Mouse (Mus musculus) adrenal gland, postnatal 36 days (tissue): ENCODE data around the gene Spaca6. TPM values are rescaled to one million over a fixed set of nuclear protein-coding genes. Genes with fewer than 3 reads are reported as not detected.
A peak's percentile ranks its signal among the peaks of the same experiment; 100 is the strongest.
"Not testable (repeated sequence)": the region's sequence is repeated elsewhere in the genome, so short reads cannot be mapped to it uniquely, and the experiment has no call there.

Experiments used
- DNase-seq, 2 experiments: peaks; one replicate each; pipeline ENCODE4 v3.0.0; 2021; ENCODE audit warnings: mixed read lengths in 1 of 2
- total RNA-seq, 2 experiments: library from RNA; stranded (reverse); gene quantifications; 2 replicates each; pipeline ENCODE4 v1.2.3; 2021

The Spaca6 gene
- total RNA-seq, 2 experiments from 2014 or later, result 38.7 to 53.8 TPM

DNA sequence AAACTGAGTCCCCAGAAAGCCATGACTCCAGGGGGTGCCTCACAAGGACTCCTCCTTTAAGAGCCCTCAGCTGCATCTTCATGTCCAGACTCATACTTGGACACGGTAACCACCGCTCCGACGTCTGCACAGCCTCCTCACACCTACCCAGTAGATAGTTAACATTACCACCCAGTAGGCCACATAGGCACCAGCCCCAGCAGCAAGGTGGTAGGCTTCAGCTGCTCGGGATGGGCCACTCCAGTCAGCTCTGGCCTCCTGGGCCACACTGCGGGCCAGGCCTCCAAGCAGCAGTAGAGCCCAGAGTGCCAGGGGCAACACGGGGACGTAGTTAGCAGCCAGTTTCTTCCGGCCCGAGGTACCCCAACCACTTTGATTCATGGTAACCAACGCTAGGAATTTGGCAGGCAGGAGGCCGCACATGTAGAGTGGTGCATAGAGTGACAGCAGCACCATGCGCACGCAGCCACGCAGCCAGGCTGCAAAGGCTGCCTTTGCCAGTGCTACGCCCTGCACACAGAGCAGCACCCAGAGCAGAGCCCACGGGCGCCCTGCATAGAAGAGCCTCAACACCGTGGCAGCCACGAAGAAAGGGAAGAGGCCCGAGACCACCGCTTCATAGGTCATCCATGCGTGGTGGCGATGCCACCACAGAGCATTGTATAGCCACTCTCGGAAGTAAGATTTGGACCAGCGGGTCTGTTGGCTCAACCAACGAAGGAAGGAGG, 16.7 kb downstream of the Spaca6 start:
- no peak for DNase-seq

DNA sequence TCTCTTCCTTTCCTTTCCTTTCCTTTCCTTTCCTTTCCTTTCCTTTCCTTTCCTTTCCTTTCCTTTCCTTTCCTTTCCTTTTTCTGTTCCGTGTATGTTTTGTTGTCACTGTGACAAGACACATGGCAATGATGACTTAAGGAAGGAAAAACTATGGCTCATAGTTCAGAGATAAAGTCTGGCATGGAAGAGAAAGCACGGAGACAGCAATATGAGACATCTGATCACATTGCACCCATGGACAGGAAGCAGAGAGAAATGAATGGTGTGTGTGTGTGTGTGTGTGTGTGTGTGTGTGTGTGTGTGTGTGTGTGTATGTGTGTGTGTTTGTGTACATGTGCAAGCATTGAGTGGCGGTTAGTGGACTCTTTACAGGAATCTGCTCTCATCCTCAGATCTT, 17.6 kb downstream of the Spaca6 start:
- not testable (repeated sequence) for DNase-seq

DNA sequence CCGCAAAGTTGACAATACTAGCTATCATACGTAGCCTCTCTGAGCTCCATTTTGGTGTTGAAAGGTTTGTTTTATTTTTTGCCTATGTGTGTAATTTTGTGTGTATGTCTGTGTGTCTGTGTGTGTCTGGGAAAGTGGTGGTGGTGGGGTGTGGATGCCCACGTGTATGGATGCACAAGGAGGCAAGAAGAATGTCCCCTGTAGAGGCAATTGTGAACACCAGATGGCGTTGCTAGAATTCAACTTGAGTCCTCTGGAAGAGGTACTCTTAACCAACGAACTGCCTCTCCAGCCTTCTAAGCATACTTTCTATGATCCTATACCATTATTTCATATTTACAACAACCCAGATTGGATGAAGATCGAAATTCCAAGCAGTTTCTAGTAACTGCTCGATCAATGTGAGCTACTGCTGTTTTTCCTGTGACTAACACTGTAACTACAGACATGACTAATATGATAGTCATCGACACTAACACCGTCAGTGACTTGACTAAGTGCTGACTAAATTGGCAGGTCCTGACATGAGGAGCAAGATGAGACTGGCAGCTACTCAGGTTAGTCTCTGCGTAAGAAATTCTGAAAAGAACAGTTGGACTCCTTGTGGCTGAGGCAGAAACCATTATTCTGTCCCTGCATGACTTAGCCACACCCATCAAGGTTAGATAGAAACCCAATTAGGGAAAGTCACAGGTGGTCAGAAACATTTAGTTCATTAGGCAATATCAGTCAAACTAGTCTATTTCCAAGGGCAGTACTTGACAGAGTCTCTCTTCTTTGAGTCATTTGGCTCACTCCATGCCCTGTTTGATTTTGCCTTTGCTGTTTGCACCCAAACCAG, 18.4 kb downstream of the Spaca6 start:
- DNase-seq, result no peak

DNA sequence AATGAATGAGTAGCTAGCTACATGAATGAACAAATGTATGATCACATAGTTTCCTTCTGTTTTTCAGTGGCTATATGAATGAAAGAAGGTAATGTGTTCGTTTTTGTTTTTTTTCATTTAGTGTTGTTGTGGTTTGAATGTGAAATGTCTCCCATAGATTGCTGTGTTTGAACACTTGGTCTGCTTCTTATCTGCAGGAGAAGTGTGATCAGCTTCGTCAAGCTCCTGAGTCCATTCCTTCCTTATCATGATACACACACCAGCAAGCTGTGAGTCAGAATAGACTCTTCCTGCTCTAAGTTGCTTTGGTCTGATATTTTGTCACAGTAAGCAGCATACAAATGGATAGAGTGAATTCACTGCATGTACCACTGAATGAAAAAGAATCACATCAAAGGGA, 22.0 kb downstream of the Spaca6 start:
- no peak for DNase-seq

DNA sequence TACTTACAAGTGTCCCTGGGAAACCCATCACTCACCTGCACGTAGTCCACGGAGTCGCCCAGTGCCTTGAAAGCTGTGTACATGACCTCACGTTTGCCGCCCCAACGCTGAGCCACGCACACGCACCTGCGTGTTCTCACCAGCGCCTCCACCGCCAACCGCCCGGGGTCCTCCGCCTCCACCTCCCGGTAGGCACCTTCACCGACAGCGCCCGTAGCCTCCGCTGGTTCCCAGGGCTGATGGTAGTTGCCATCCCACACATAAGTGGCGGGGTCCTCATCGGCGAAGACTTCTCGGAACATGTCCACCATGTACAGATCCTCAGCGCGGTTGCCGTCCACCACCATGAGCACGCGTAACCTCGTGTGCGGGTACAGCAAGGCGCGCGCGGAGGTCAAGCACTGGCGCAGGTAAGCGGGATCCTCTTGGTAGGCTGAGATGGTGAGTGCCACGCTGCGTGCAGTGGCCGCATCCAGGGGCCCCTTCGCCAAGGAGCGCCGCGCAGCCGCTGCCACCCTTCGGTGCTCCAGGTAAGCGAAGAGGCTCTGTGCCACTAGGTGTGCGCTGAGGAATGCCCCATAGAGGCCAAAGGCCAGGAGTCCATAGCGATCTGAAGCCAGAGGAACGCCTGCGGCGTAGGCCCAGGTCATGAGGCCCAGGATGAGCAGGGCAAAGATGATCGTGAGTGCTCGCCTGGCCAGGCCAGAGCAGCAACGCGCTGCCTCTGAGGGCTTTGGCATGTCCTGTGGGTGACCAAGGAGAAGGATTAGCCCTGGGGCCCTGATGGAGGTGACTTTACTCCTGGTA, 23.2 kb downstream of the Spaca6 start:
- no peak for DNase-seq

DNA sequence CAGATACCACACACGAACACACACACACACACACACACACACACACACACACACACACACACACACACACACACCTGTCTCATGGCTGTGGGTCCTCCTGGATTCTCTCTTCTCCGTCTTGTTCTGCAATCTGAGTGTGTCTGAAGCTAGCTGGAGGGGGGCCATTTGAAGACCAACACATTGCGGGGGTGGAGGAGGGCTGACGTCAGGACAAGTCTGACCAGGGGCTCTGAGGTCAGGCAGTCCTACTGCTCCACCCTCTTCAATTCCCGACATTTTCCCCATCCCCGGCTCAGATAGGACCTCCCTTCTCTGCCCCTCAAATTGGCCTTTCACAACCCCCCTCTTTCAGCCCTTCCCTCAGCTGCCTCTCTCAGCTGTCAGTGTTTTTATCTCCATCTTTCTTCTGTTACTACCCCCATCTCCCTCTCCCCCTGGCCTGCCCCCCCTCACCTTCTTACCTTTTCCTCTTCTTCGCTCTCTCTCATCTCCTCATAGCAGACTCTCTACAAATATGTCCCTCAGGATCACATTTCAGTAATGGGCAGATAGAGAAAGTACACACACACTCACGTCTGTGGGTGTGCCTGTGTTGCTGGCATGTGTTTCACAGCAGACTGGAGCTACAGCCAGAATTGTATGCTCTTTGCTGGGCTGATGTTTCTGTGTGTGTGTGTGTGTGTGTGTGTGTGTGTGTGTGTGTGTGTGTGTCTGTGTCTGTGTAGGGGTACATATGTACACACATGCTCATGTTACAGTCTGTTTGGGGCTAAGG, 28.3 kb downstream of the Spaca6 start, which contains the start of gene Has1:
Has1 (minus strand) TSS at position 142 of the 775 bp plus-strand sequence.
- no peak for DNase-seq

DNA sequence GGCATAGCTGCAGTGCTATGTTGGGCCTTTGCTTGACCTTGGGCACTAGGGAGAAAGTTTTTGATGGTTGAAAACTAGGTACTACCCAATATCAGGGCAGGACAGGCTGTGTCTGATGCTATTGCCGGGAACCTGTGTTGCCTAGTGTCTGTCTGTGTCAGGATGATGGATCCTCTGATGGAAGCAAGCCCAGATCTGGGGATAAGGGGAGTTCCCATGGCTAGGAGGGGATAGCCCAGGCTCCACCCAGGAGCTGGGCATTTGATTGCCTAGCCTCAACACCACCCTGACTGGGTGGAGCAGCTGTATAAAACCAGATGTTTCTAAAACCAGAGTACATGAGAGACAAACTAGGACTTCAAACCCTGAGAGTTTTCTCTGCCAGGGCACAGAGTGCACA, 29.7 kb downstream of the Spaca6 start:
- no peak for DNase-seq

DNA sequence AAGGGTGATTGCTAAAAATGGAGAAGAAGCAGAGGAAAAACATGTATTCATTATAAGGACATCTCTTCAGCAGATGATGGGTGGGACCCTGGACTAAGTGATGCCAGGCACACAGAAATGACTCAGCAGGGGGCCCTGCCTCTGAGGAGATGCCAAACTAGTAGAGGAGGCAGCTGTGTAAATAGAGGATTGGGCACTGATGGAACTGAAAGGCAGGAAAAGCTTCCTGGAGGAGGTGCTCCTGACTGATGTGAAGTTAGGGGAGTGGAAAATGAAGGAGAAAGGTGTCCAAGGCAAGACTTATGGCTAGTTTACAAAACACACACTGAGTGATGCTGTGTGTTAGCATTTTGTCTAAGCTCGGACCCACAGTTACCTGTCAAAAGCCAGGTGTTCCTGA, 30.5 kb downstream of the Spaca6 start:
- DNase-seq, result no peak

DNA sequence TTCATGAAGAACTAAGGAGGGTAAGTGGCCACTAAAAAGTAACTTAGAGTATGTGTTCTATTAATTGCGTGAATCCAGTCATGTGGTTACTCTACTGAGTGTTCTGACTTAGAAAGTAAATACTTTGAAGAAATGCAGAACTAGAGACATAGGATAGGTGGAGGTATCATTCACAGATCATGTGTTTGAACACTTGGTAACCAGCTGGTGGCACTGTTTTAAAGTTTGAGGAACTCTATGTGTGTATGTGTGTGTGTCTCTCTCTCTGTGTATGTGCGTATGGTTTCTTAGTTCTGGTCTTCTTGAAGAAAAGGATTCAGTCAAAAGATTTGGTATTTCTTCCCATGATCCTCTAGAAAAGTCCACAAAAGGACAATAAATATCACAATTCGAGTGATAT, 33.2 kb downstream of the Spaca6 start:
- DNase-seq, result no peak

DNA sequence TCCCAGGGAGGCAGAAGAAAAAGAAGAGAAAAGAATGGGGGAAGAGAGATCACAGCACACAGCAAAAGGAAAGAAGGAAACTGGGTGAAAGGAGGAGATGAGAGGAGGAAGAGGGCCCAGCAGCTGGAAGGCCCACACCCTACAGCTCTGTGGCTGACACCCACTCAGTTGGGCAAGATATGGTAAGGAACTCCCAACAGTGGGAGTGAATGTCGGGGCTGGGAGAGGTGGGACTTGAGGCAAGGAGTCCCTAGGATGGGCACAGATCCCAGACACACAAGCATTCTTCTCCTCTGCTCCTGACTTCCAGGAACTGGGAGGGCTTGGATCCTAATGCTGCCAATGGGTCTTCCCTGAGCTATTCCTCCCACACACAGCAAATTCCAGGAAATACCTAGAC, 35.4 kb downstream of the Spaca6 start:
- no peak for DNase-seq

DNA sequence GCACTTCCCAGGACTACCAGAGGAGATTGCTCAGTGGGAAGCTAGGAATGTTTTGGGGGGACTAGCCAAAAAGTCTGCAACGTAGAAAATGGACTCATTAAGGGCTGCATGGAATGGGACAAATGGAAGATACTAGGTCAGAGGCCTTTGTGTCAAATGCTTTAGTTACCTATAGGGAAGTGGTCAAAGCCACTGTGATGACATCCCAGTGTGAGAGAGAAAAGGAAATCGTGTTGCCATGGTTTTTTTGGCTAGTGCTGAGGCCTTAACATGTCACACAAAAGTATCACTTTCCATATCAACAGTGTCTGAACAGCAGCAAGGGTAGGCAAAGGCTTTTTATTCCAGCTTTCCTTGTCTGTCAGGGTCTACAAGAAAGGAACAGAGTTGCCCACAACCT, 38.2 kb downstream of the Spaca6 start:
- DNase-seq, result no peak

DNA sequence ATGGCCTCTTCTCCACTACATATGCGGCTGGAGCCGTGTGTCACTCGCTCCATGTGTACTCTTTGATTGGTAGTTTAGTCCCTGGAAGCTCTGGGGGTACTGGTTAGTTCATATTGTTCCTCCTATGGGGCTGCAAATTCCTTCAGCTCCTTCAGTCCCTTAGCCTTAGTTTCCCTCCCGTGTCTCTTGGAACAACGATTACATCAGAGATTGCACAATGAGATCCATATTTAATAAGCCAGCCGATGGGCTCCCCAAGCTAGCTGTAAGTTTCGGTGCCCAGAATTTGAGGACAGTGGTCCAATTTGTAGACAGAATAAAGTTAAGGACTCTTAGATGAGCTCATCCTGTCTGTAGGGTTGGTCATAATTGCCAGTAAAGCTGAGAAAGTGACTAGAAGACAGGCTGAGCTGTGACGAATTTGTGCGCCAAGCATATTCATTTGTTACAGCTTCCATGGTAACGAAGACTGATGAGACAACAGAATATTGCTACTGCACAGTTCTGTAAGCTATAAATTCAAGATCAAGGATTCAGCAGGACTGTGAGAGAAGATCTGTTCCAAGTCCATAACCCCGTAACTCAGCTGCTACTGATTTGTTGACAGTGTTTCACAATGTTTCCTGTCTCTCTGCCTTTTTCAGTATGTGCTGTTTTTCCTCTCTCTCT, 40.0 kb downstream of the Spaca6 start:
- peak in 1 of 2 experiments; percentile 13 for DNase-seq

DNA sequence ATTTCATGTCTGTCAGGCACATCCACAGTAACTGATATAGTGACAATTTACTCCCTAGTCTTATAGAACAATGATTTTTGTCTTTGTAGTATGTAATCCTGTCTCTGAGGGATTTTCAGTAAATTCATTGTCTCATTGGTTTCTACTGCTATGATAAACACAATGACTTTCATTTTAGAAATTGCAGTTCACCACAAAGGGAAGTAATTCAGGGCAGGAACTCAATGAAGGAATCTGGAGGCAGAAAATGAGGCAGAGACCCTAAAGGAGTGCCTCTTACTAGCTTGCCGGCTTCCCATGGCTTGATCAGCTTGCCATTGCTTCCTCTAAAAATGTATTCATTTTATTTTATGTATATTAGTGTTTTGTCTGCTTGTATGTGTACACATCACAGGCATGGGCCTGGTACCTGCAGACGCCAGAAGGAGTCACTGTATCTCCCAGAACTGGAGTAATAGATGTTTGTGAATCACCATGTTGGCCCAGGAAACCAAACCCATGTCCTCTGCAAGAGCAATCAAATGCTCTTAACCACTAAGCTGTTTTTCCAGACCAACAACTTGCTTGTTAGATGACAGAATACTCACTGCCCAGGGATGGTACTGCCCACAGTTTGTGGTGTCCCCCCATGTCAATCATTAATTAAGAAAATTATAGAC, 44.1 kb downstream of the Spaca6 start:
- DNase-seq, result no peak

DNA sequence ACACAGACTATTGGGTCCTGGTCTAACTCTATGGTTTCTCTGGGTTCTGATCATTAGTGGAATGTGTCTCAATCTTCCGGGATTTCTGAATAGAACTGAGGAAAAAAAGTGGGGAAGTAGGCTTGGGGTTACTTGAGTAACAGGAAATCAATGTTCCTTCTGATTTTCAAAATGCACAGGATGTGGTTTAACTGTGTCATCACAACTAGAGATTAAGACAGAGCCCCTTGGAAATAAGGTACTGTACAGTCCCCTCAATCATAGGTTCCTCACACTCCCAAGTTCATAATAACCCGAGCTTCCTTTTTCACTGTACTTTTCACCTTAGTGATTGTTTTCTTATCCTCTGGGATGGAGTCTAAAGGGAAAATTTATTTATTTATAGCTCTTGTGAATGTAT, 44.7 kb downstream of the Spaca6 start:
- DNase-seq, result no peak

DNA sequence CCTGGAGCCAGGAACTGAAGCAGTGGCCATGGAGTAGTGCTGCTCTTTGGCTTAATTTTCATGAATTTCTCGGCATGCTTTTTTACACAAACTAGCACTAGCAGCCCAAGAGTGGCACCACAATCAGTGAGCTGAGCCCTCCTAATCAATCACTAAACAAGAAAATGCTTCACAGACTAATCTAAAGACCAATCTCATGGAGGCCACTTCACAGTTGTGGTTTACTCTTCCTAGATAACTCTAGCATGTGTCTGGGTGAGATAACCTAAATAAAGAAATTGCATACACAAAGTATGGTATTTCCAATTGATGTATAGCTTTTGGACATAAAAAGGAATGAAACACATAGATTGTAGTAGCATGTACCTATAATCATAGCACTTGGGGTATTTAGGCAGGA, 52.4 kb downstream of the Spaca6 start:
- DNase-seq, result no peak

DNA sequence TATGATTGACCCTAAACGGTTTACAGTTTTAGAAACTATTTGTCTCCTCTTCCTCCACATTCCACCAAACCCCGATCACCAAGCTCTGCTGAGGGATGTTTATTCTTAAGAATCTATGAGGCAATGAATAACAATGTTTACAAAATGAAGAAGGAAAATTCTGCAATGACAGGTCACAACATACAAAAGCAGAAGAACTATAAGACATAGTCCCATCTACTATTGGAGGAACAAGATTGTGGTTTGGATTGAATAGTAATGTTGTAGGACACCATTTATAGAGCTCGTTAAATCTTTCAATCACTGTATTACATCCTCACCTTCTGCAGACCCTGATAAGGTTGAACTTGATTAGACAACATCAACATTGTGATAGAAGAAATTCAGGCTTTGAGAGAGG, 55.7 kb downstream of the Spaca6 start:
- DNase-seq, result no peak

DNA sequence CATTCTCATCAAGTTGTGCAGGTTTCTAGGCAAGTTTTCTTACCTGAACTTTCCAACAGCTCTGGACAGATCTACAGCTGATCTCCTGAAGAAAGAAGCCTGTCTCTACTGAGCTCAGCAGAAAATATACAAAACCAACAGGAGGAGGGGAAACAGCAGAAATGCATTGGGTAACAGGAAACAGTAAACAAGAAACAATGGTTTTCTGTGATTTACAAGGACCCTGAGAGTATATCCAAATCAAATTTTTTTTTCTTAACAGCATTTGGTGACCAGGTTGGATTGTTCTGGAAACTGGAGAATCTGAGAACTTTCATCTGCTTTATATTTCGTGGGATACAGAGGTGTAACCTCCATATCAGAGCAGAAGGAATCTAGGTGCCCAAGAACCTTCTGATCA, 56.9 kb downstream of the Spaca6 start, which contains the start of gene Fpr1:
Fpr1 (minus strand) TSS at position 101 of the 400 bp plus-strand sequence.
- no peak for DNase-seq

DNA sequence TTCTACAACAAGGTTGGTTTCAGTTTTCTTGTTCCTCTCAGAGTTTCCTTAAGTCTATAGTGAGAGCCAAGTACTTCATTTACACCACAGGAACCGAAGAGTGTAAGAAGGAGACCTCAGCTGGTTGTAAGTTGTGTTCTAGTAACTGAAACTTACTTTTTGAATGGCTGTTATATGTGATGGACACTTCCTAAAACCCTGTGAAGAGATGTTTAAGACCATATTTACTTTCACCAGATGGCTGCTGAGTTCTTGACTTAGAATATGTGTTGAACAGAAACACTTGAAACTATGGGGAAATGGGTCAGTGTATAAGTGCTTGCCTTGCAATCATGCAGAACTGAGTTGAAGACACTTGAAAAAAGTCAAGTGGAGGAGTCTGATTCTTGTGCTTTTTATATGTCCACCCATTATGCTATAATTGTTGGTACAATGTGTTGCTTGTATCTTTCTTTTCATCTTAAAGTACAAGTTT, 60.9 kb downstream of the Spaca6 start, which contains the start of the genes Fpr2 and Fpr3:
Fpr2 (plus strand) TSS at position 51 of the 475 bp plus-strand sequence.
Fpr3 (plus strand) TSS at position 79 of the 475 bp plus-strand sequence.
- DNase-seq, result no peak

DNA sequence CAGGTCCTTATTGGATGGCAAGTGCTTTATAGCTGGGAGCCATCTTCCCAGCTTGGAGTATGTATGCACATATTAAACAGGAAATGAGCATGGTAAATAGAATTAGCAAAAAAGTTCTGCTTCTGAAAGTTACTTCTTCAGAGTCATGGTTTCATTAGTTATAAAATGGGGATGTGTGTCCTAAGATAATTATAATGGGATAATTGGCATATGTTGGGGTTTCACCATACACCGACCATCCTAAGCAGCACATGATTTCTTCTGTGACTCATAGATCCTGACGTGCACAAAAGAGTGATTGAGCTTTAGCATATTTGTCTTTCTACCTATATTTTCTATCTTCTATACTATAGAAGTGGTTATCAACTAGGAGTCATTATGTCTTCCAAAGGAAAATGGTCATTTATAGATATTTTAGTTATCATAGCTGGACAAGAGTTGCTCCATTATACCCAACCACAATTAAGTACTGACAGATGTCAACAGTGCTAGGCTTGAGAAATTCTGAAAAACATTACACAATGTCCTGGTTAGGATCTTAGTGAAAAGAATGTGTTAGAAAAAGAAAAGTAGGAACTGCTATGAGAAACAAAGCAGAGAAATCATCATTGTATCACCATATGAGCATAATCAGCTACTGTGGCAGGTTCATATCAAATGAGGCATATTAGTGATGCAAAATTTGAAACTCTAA, 62.9 kb downstream of the Spaca6 start:
- no peak for DNase-seq
